ENCODE assay signal across 15 mouse cellular contexts in the genomic region with DNA sequence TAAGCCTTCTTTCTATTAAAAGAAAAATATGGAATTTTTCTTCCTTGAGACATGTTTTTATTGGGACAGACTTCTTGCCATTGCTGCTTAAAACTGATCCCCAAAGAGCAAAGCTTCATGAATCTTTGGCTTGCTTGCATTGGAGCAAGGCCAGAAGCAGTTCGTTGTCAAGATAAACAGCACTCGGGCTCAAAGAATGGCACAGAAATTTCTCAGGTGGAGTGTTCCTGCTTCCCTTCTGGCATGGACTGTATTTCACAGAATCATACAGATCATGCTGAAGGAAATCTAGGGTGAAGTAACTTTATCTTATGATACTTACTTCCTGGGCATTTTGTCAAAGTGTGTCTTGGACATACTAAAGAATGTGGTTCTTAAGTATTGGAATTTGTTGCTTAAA.
DNase-seq lines count a peak whose midpoint lies in the region; ATAC-seq and TF ChIP-seq lines count a peak whose summit lies in the region.
"Had no signal": no experiment of that assay in that cellular context is flagged by ENCODE, and none has a peak within 500 bp of the region (broad histone marks: within the 10 kb centered on the region; RNA-seq: fewer than 3 reads in every experiment).

No protein-coding gene starts in this region.

- no peaks in the 10 kb centered on the region for H3K4me1 ChIP-seq in heart, embryonic 11.5 days (ENCODE audit: control insufficient read depth, insufficient read depth, low read length)
- no peaks in the 10 kb centered on the region for H3K4me1 ChIP-seq in lung, postnatal 0 days (ENCODE audit: insufficient read depth, low read depth, low read length)
- H3K4me1 ChIP-seq: heart, embryonic 15.5 days; midbrain, embryonic 10.5 days had no signal

- no peaks in the 10 kb centered on the region for H3K27me3 ChIP-seq in heart, embryonic 11.5 days (ENCODE audit: control insufficient read depth, insufficient read depth, low read length)
- H3K27me3 ChIP-seq in lung, postnatal 0 days (replicated peaks; ENCODE audit: insufficient read depth, low read length): no peaks in the 10 kb centered on the region
- H3K27me3 ChIP-seq: heart, embryonic 15.5 days; limb, embryonic 12.5 days had no signal

- TF ChIP-seq EP300 in lung, postnatal 0 days (IDR thresholded peaks at IDR 0.05): no peak

- no peak for ATAC-seq in heart, embryonic 11.5 days (replicated peaks; ENCODE audit: insufficient number of reproducible peaks, low FRiP score, low TSS enrichment)
- no peak for ATAC-seq in lung, postnatal 0 days

- WGBS in heart, embryonic 11.5 days (ENCODE audit: insufficient replicate concordance): 45% methylated on average over 2 of the region's 2 CpGs
- WGBS in lung, postnatal 0 days: 10% methylated on average over 2 of the region's 2 CpGs

- DNase-seq in adrenal gland, postnatal 14 days: peak; percentile 45
- DNase-seq in adrenal gland, postnatal 25 days: no peak
- DNase-seq in heart, postnatal 4 days: peak; percentile 12
- DNase-seq in lung, postnatal 0 days (ENCODE audit: low spot score): peak; percentile 51
- no peak for DNase-seq in lung, postnatal 4 days
- DNase-seq in lung, postnatal 36 days: peak; percentile 7
- no peak for DNase-seq in thymus, postnatal 10 days (ENCODE audit: low spot score in 2 of 2)
- DNase-seq: cerebellum, adult 2 months; thymus, postnatal 4 days had no signal

- no peak for TF ChIP-seq CTCF in lung, postnatal 0 days (IDR thresholded peaks at IDR 0.05)

- no peaks in the 10 kb centered on the region for H3K9me3 ChIP-seq in heart, embryonic 11.5 days (replicated peaks; ENCODE audit: control insufficient read depth, low read length)
- no peaks in the 10 kb centered on the region for H3K9me3 ChIP-seq in lung, postnatal 0 days (ENCODE audit: low read length)
- H3K9me3 ChIP-seq: heart, embryonic 15.5 days; limb, embryonic 12.5 days; midbrain, embryonic 10.5 days had no signal

- H3K4me2 ChIP-seq in heart, embryonic 11.5 days: no peak overlapping the region
- no peak overlapping the region for H3K4me2 ChIP-seq in lung, postnatal 0 days (replicated peaks; ENCODE audit: low read depth, low read length)
- H3K4me2 ChIP-seq: heart, embryonic 15.5 days; hindbrain, embryonic 14.5 days; limb, embryonic 12.5 days had no signal

- H3K4me3 ChIP-seq in heart, embryonic 11.5 days (ENCODE audit: low read depth, low read length): no peak overlapping the region
- no peak overlapping the region for H3K4me3 ChIP-seq in lung, postnatal 0 days (ENCODE audit: low read depth, low read length)
- H3K4me3 ChIP-seq: heart, embryonic 15.5 days; limb, embryonic 12.5 days; midbrain, embryonic 10.5 days had no signal

- H3K27ac ChIP-seq in heart, embryonic 11.5 days (ENCODE audit: low read depth, low read length): no peak overlapping the region
- H3K27ac ChIP-seq in lung, postnatal 0 days (ENCODE audit: low read length): no peak overlapping the region
- H3K27ac ChIP-seq: heart, embryonic 15.5 days; hindbrain, embryonic 14.5 days; limb, embryonic 12.5 days; midbrain, embryonic 10.5 days; stomach, postnatal 0 days had no signal

- H3K9ac ChIP-seq in heart, embryonic 11.5 days (ENCODE audit: low read depth, low read length): no peak overlapping the region
- H3K9ac ChIP-seq in lung, postnatal 0 days (replicated peaks; ENCODE audit: low read depth): no peak overlapping the region
- H3K9ac ChIP-seq: heart, embryonic 15.5 days; hindbrain, embryonic 14.5 days; limb, embryonic 12.5 days had no signal

- no peaks in the 10 kb centered on the region for H3K36me3 ChIP-seq in heart, embryonic 11.5 days (ENCODE audit: control insufficient read depth, insufficient read depth, low read length)
- H3K36me3 ChIP-seq in lung, postnatal 0 days (ENCODE audit: insufficient read depth, low read length): no peaks in the 10 kb centered on the region
- H3K36me3 ChIP-seq: heart, embryonic 15.5 days; limb, embryonic 12.5 days; midbrain, embryonic 10.5 days had no signal

Comparison
In these comparisons a context has a peak if more than half of its experiments do, and no peak if none do; other contexts are left out.
1. DNase-seq: peak in adrenal gland, postnatal 14 days (single experiment), heart, postnatal 4 days (single experiment), lung, postnatal 0 days (single experiment) and lung, postnatal 36 days (single experiment); none in adrenal gland, postnatal 25 days (single experiment), lung, postnatal 4 days (0 of 2) and thymus, postnatal 10 days (0 of 2).